Mouse (Mus musculus): Measurements from ENCODE around the gene Gadl1. TPM values are rescaled to one million over a fixed set of nuclear protein-coding genes. Genes with fewer than 3 reads are reported as not detected.

Gene Gadl1
- polyA plus RNA-seq, 2 experiments = 0.69 to 1.4 TPM

- TF ChIP-seq POLR2A (IDR thresholded peaks at IDR 0.05; ENCODE audit: borderline replicate concordance, extremely low read depth, insufficient read depth, insufficient read length) = no peak
- H3K9me3 ChIP-seq (ENCODE audit: control insufficient read depth, low read length) = no peaks in the 10 kb centered on the region
- 80% methylated on average over 4 of the region's 4 CpGs for WGBS
Observed at GRCm38 (mm10) chr9:116076163-116076562, 166.9 kb downstream of the Gadl1 start.

GRCm38 (mm10) chr9:116076946-116077345, 167.7 kb downstream of the Gadl1 start:
- no peak overlapping the region for H3K4me2 ChIP-seq (replicated peaks; ENCODE audit: low read depth, low read length, severe bottlenecking)
- ATAC-seq (ENCODE audit: low FRiP score, low read depth) = no peak
- H3K27me3 ChIP-seq (ENCODE audit: control insufficient read depth, insufficient read depth, low read length) = no peaks in the 10 kb centered on the region

More at GRCm38 (mm10) chr9:116076163-116076562, 166.9 kb downstream of the Gadl1 start:
- H3K4me3 ChIP-seq (replicated peaks; ENCODE audit: low read length) = no peak overlapping the region
- no peak overlapping the region for H3K27ac ChIP-seq (replicated peaks; ENCODE audit: low read depth, low read length)
- H3K9ac ChIP-seq (ENCODE audit: low read depth, low read length, severe bottlenecking) = no peak overlapping the region
- H3K4me2 ChIP-seq (replicated peaks; ENCODE audit: low read depth, low read length, severe bottlenecking) = no peak overlapping the region
- no peaks in the 10 kb centered on the region for H3K36me3 ChIP-seq (ENCODE audit: control insufficient read depth, insufficient read depth, low read length)
- 0 out of 2 replicates have a peak, but pooled peaks cover 2% of the 10 kb centered on the region for H3K4me1 ChIP-seq (ENCODE audit: control insufficient read depth, insufficient read depth, low read length)
- no peaks in the 10 kb centered on the region for H3K27me3 ChIP-seq (ENCODE audit: control insufficient read depth, insufficient read depth, low read length)
- DNase-seq (ENCODE audit: low spot score) = no peak
- no peak for ATAC-seq (ENCODE audit: low FRiP score, low read depth)

GRCm38 (mm10) chr9:116077419-116077818, 168.2 kb downstream of the Gadl1 start:
- TF ChIP-seq POLR2A (IDR thresholded peaks at IDR 0.05; ENCODE audit: borderline replicate concordance, extremely low read depth, insufficient read depth, insufficient read length) = no peak

More at GRCm38 (mm10) chr9:116076946-116077345, 167.7 kb downstream of the Gadl1 start:
- no peaks in the 10 kb centered on the region for H3K36me3 ChIP-seq (ENCODE audit: control insufficient read depth, insufficient read depth, low read length)
- TF ChIP-seq POLR2A (IDR thresholded peaks at IDR 0.05; ENCODE audit: borderline replicate concordance, extremely low read depth, insufficient read depth, insufficient read length) = no peak
- no peak for DNase-seq (ENCODE audit: low spot score)
- no peak overlapping the region for H3K27ac ChIP-seq (replicated peaks; ENCODE audit: low read depth, low read length)
- no peak overlapping the region for H3K4me3 ChIP-seq (replicated peaks; ENCODE audit: low read length)
- H3K9ac ChIP-seq (ENCODE audit: low read depth, low read length, severe bottlenecking) = no peak overlapping the region
- WGBS = 56% methylated on average over 2 of the region's 2 CpGs
- H3K4me1 ChIP-seq (ENCODE audit: control insufficient read depth, insufficient read depth, low read length) = no peaks in the 10 kb centered on the region
- no peaks in the 10 kb centered on the region for H3K9me3 ChIP-seq (ENCODE audit: control insufficient read depth, low read length)

GRCm38 (mm10) chr9:116081781-116082180, 172.5 kb downstream of the Gadl1 start:
- Histone ChIP-seq H3K4me1 (ENCODE audit: control insufficient read depth, insufficient read depth, low read length) (no peaks in the 10 kb centered on the region), H3K4me2 (replicated peaks; ENCODE audit: low read depth, low read length, severe bottlenecking) (no peak overlapping the region), H3K4me3 (replicated peaks; ENCODE audit: low read length) (no peak overlapping the region), H3K9me3 (ENCODE audit: control insufficient read depth, low read length) (no peaks in the 10 kb centered on the region), H3K36me3 (ENCODE audit: control insufficient read depth, insufficient read depth, low read length) (no peaks in the 10 kb centered on the region), H3K27ac (replicated peaks; ENCODE audit: low read depth, low read length) (no peak overlapping the region), H3K9ac (ENCODE audit: low read depth, low read length, severe bottlenecking) (no peak overlapping the region), H3K27me3 (ENCODE audit: control insufficient read depth, insufficient read depth, low read length) (no peaks in the 10 kb centered on the region)
- no peak for ATAC-seq (ENCODE audit: low FRiP score, low read depth)
- DNase-seq (ENCODE audit: low spot score) = no peak
- WGBS = 74% methylated on average over 4 of the region's 4 CpGs
- no peak for TF ChIP-seq POLR2A (IDR thresholded peaks at IDR 0.05; ENCODE audit: borderline replicate concordance, extremely low read depth, insufficient read depth, insufficient read length)

More at GRCm38 (mm10) chr9:116077419-116077818, 168.2 kb downstream of the Gadl1 start:
- Histone ChIP-seq H3K4me2 (replicated peaks; ENCODE audit: low read depth, low read length, severe bottlenecking) (no peak overlapping the region), H3K9me3 (ENCODE audit: control insufficient read depth, low read length) (no peaks in the 10 kb centered on the region), H3K27me3 (ENCODE audit: control insufficient read depth, insufficient read depth, low read length) (no peaks in the 10 kb centered on the region), H3K4me3 (replicated peaks; ENCODE audit: low read length) (no peak overlapping the region), H3K27ac (replicated peaks; ENCODE audit: low read depth, low read length) (no peak overlapping the region), H3K4me1 (ENCODE audit: control insufficient read depth, insufficient read depth, low read length) (no peaks in the 10 kb centered on the region), H3K36me3 (ENCODE audit: control insufficient read depth, insufficient read depth, low read length) (no peaks in the 10 kb centered on the region), H3K9ac (ENCODE audit: low read depth, low read length, severe bottlenecking) (no peak overlapping the region)
- no peak for DNase-seq (ENCODE audit: low spot score)
- 96% methylated on average over 2 of the region's 2 CpGs for WGBS
- ATAC-seq (ENCODE audit: low FRiP score, low read depth) = no peak

- TF ChIP-seq POLR2A (IDR thresholded peaks at IDR 0.05; ENCODE audit: borderline replicate concordance, extremely low read depth, insufficient read depth, insufficient read length) = no peak
- H3K4me2 ChIP-seq (replicated peaks; ENCODE audit: low read depth, low read length, severe bottlenecking) = no peak overlapping the region
- no peaks in the 10 kb centered on the region for H3K4me1 ChIP-seq (ENCODE audit: control insufficient read depth, insufficient read depth, low read length)
- H3K9me3 ChIP-seq (ENCODE audit: control insufficient read depth, low read length) = no peaks in the 10 kb centered on the region
- H3K36me3 ChIP-seq (ENCODE audit: control insufficient read depth, insufficient read depth, low read length) = peaks cover 4% of the 10 kb centered on the region; the same call in 1 of the 2 replicates
- no peak overlapping the region for H3K9ac ChIP-seq (ENCODE audit: low read depth, low read length, severe bottlenecking)
- no peak for ATAC-seq (ENCODE audit: low FRiP score, low read depth)
- H3K27me3 ChIP-seq (ENCODE audit: control insufficient read depth, insufficient read depth, low read length) = no peaks in the 10 kb centered on the region
- no peak for DNase-seq (ENCODE audit: low spot score)
- H3K4me3 ChIP-seq (replicated peaks; ENCODE audit: low read length) = no peak overlapping the region
- no peak overlapping the region for H3K27ac ChIP-seq (replicated peaks; ENCODE audit: low read depth, low read length)
- WGBS = 89% methylated on average over 5 of the region's 5 CpGs
Observed at GRCm38 (mm10) chr9:116083300-116083699, 174.0 kb downstream of the Gadl1 start.

All from limb, embryonic 14.5 days (tissue).